Mouse (Mus musculus): ENCODE measurements at regions not wholly inside any gene's neighbourhood (a gene's known extent, or its start where the extent isn't known, plus 50 kb on each side); places are given as distances from the start of the nearest gene placed in this dataset.

GRCm38 (mm10) chr12:92092794-92093365 is 243.9 kb upstream of the Sel1l start:
- TF ChIP-seq CTCF (conservative IDR thresholded peaks at IDR 0.05; ENCODE audit: insufficient read depth, insufficient read length, low read depth, low read length) (no peak), POLR2A (IDR thresholded peaks at IDR 0.05; ENCODE audit: low read depth, low read length) (no peak)
